Mouse (Mus musculus) macrophage (primary cell): ENCODE measurements around the gene Safb2. TPM values are rescaled to one million over a fixed set of nuclear protein-coding genes. Genes with fewer than 3 reads are reported as not detected.

Experiments
- polyA plus RNA-seq: library from polyadenylated mRNA; stranded (reverse); fragments of 250-400 nt; gene quantifications from 3 replicates; pipeline ENCODE4 v1.2.4, GENCODE M21; 2018; ENCODE audit warnings: inconsistent platforms

The Safb2 gene
- polyA plus RNA-seq, 1 experiment from 2014 or later, result 115 TPM

Other genes starting within 250 kb of the Safb2 start
- 13.0 to 25.1 TPM (median 19.4 TPM) in 3 replicates for gene Ptprs, start 108.1 kb downstream of the Safb2 start, polyA plus RNA-seq
- gene Znrf4, start 72.2 kb downstream of the Safb2 start, polyA plus RNA-seq, result not detected in 3 replicates
- gene Gm20219, start 30.2 kb downstream of the Safb2 start, polyA plus RNA-seq, result 0.11 to 0.21 TPM in 2 of 3 replicates, not detected in the other
- gene Safb, start 240 bp upstream of the Safb2 start, polyA plus RNA-seq, result 51.7 to 66.4 TPM (median 57.5 TPM) in 3 replicates
- 47.7 to 86.1 TPM (median 67.9 TPM) in 3 replicates for gene 2410015M20Rik, start 25.2 kb upstream of the Safb2 start, polyA plus RNA-seq
- gene Rpl36, start 28.8 kb upstream of the Safb2 start, polyA plus RNA-seq, result 397 to 1,686 TPM (median 1,348 TPM) in 3 replicates
- 25.9 to 34.1 TPM (median 32.5 TPM) in 3 replicates for gene Lonp1, start 42.3 kb upstream of the Safb2 start, polyA plus RNA-seq
- not detected in 3 replicates for gene Catsperd, start 43.6 kb upstream of the Safb2 start, polyA plus RNA-seq
- gene Ranbp3, start 88.7 kb upstream of the Safb2 start, polyA plus RNA-seq, result 29.0 to 44.8 TPM (median 40.5 TPM) in 3 replicates
- 42.6 to 135 TPM (median 106 TPM) in 3 replicates for gene Ndufa11, start 133.2 kb upstream of the Safb2 start, polyA plus RNA-seq
- gene Vmac, start 133.4 kb upstream of the Safb2 start, polyA plus RNA-seq, result 4.5 to 9.8 TPM (median 5.3 TPM) in 3 replicates
- gene Nrtn, start 172.9 kb upstream of the Safb2 start, polyA plus RNA-seq, result not detected in 3 replicates
- 9.0 to 14.0 TPM (median 11.4 TPM) in 3 replicates for gene Dus3l, start 180.2 kb upstream of the Safb2 start, polyA plus RNA-seq
- not detected in 3 replicates for gene Prr22, start 185.7 kb upstream of the Safb2 start, polyA plus RNA-seq
- gene Rfx2, start 246.4 kb upstream of the Safb2 start, polyA plus RNA-seq, result 0.11 TPM in 2 of 3 replicates, not detected in the other